Mouse (Mus musculus): ENCODE measurements around the gene Stt3a.

Stt3a gene

GRCm38 (mm10) chr9:36716624-36717023 is 50.9 kb downstream of the Stt3a start:
- no peak for DNase-seq (ENCODE audit: low read depth)

GRCm38 (mm10) chr9:36707304-36707703 is 60.2 kb downstream of the Stt3a start:
- no peak for DNase-seq (ENCODE audit: low read depth)

GRCm38 (mm10) chr9:36705923-36706322 is 61.6 kb downstream of the Stt3a start:
- DNase-seq (ENCODE audit: low read depth) = no peak

- no peak for DNase-seq (ENCODE audit: low read depth)
These were observed 73.2 kb downstream of the Stt3a start for GRCm38 (mm10) chr9:36694276-36694675.

- no peak for DNase-seq (ENCODE audit: low read depth)
These were observed 74.6 kb downstream of the Stt3a start, which contains the start of gene Acrv1 for GRCm38 (mm10) chr9:36692920-36693319. TSS of gene Acrv1 (plus strand) at chr9:36693220.

GRCm38 (mm10) chr9:36687329-36687728 is 80.2 kb downstream of the Stt3a start:
- no peak for DNase-seq (ENCODE audit: low read depth)

GRCm38 (mm10) chr9:36681424-36681823 is 86.1 kb downstream of the Stt3a start:
- DNase-seq (ENCODE audit: low read depth) = no peak

Data from naive thymus-derived CD4-positive, alpha-beta T cell, adult 2 months (primary cell).